Mouse (Mus musculus) T-helper 17 cell (primary cell): ENCODE data around the gene Gm11938.
"Not testable (repeated sequence)": the region's sequence is repeated elsewhere in the genome, so short reads cannot be mapped to it uniquely, and the experiment has no call there.

Experiments used
- in situ Hi-C, 2 experiments: fragments of 300-600 bp; cut with MboI, MseI; formaldehyde crosslinking; loops; 1 replicate in 1 of 2; 2 replicates in 1 of 2; pipeline ENCODE4 v1.15.1; 2025; ENCODE audit warnings: high pct_unique_total_duplicates in 2 of 2

The Gm11938 gene

DNA sequence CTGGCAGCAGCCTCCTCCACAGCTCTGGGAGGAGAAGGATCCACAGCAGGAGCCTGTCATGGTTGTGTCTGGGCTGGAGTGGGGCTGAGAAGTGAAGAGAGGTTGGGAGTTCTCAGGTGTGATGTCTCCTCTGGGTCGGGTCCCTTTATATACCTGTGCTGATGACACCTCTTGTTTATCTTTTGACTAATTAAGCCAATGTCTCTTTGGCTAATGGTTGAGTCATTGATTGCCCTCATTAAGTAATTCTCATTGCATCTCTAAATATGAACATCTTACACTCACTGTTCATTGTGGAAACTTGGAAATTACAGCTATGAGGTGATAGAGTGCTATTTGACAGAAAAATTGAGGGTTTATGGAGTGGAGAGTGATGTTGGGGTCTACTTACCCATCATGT lies at the start of gene Gm11938:
Gene Gm11938, minus strand, starts transcription at position 101 of the 400 bp plus-strand sequence.
- in situ Hi-C loops: not testable (repeated sequence)

DNA sequence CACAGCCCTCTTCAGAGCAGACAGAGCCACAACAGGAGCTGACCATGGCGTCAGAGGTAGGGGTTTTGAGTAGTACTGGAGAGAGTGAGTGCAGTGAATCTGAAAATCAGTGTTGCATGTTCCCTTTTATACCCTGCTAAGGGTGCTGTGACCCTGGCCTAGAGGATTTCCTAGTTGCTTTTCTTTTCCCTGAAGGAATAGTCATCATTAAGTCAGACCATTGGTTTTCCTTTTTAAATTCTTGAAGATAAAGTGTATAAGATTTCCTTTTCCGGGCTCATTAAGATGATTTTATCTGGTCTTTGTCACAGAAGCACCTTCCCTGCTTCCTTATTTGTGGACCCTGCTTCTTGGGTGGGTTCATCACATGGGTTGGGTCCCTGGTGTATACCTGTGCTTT lies 47.0 kb upstream of the Gm11938 start, which contains the start of gene Gm11555:
Gene Gm11555, minus strand, starts transcription at position 101 of the 400 bp plus-strand sequence.
- in situ Hi-C loops: no loop called here

DNA sequence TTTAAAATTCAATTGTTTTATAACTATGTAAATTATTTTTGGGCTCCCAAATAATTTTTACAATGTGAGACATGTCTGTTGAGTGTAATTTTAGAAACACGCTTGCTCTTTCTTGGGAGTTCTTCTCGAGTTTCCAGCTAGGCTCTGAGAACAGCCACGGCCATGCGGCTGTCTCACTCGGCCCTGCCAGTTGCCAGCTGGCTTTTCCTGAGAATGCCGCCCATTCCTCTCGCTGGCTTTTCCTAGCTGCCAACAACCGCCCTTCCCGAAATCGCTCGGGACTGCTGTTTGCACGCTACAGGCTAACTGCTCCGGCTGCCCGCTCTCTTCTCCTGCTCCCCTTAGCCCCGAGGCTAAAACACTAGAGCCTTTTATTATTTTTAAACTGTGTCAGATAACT lies 43.3 kb upstream of the Gm11938 start:
- in situ Hi-C loops: no loop called here

DNA sequence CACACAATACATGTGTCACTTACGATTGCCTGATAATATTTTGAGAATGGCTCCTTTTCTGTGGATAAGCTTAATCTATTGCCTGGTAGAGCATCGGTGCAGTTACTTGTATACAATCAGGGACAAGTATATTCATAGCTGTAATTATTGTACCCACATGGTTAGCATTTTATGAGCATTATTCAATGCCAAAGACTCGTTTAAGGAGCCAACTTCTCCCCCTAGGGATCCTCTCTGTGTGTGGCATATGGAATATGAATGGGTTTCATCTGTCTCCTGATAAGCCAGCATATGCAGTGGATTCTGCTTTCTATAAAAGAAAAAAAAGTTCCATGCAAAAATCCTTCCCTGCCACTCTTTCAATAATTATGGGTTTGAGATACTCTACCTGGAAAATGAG lies 41.2 kb upstream of the Gm11938 start:
- in situ Hi-C loops: no loop called here

DNA sequence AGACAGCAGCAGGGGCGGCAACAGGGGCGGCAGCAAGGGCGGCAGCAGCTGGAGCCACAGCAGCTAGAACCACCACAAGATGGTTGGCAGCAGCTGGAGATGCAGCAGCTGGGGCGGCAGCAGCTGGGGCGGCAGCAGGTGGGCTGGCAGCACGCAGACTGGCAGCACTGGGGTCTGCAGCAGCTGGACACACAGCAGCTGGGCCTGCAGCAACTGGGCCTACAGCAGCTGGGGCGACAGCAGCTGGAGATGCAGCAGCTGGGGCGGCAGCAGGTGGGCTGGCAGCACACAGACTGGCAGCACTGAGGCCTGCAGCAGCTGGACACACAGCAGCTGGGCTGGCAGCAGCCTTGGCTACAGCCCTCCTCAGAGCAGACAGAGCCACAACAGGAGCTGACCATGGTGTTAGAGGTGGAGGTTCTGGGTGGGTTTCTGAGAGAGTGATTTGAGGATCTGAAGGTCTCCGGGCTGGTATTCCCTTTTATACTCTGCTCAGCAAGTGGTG lies 40.6 kb upstream of the Gm11938 start, which contains the start of gene Krtap4-7:
Gene Krtap4-7, minus strand, starts transcription at position 455 of the 505 bp plus-strand sequence.
- in situ Hi-C loops: not testable (repeated sequence)

DNA sequence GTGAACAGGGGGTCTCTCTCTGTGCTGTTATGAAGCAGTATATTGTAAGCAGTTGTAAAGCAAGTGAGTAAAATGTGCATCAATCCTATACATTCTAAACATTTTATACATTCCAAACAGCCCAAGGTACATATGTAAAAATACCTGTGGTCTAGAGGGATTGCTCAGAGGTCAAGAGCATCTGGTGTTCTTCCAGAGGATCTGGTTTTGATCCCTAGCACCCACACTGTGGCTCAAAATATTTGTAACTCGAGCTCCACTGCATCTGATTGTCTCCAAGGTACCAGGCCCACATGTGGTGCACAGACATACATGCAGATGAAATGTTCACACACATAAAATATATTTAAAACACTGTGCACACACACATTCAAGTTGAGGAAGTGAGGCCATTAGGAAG lies 37.8 kb upstream of the Gm11938 start:
- in situ Hi-C loops: no loop called here

DNA sequence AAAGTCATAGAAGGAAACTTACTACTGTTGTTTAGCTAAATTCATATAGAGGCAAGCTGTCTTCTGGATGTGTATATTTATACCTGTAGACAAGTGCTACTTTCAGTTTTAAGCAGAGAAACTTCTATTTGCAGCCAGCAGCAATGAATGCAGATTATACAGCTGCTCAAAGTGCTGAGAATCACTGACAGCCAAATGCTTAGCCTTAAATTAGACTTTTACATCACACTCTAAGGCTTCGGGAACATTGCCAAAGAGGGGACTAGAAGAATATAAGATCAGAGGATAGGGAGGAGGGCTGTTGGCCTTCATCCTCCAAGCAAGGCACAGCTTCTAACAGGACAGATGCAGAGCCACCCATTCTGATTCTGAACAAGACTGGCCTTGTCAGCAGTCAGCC lies 34.0 kb upstream of the Gm11938 start:
- in situ Hi-C loops: no loop called here

DNA sequence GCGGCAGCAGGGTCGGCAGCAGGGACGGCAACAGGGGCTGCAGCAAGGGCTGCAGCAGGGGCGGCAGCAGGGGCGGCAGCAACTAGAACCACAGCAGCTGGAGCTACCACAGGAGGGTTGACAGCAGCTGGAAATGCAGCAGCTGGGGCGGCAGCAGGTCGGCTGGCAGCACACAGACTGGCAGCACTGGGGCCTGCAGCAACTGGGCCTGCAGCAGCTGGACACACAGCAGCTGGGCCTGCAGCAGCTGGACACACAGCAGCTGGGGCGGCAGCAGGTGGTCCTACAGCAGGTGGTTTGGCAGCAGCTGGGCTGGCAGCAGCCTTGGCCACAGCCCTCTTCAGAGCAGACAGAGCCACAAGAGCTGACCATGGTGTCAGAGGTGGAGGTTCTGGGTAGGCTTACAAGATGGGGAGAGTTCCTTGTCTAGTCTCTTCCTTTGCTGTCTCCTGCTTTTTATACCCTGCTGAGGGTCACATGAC lies 31.6 kb upstream of the Gm11938 start, which contains the start of gene Krtap4-2:
Gene Krtap4-2, minus strand, starts transcription at position 432 of the 482 bp plus-strand sequence.
- in situ Hi-C loops: no loop called here

DNA sequence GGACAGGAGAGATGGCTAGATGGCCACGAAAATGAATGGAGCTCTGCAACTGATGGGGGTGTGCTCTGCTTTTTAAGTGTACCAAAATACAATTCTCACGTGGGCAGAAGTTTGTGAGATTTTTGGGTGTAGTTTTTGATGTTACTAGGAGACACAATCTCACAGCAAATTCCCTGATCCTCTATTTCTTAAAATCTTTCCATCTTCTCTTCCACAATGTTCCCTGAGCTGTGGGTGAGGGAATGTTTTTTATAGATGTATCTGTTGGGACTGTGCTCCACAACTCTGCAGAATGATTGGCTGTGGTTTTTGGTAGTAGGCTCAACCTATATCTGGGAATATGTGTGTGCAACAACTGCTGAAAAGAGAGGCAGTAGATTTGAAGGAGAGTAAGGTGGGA lies 30.2 kb upstream of the Gm11938 start:
- in situ Hi-C loops: no loop called here

DNA sequence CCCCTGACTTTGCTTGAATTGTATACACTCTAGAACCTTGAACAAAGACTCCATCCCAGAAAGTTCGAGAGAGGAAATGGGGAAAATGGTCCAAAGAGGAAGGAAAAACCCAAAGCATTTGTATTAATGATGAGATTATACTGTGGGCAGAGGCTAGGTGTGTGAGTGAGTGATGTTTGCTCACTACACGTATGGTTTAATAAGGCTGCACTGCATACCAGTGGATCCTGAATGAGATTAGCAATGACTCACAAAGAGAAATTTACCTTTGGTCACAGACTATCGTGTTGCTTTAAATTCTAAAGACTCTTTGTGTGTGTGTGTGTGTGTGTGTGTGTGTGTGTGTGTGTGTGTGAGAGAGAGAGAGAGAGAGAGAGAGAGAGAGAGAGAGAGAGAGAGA lies 27.8 kb upstream of the Gm11938 start:
- in situ Hi-C loops: no loop called here

DNA sequence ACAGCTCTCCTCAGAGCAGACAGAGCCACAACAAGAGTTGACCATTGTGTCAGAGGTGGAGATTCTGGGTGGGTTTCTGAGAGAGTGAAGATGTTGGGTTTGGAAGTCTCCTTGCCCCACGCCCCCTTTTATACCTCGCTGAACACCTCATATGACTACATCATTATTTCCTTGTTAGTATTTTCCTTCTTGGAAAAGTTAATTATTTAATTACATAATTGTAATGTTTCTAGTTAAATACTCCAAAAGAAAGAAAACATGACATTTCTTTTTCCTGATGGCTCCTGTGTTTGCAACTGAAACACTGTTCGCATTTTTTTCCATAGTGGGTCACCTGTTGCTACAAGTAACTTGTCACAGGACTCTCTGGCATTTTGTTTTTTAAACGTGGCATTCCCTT lies 25.0 kb upstream of the Gm11938 start, which contains the start of gene Krtap4-1:
Gene Krtap4-1, minus strand, starts transcription at position 101 of the 400 bp plus-strand sequence.
- in situ Hi-C loops: no loop called here

DNA sequence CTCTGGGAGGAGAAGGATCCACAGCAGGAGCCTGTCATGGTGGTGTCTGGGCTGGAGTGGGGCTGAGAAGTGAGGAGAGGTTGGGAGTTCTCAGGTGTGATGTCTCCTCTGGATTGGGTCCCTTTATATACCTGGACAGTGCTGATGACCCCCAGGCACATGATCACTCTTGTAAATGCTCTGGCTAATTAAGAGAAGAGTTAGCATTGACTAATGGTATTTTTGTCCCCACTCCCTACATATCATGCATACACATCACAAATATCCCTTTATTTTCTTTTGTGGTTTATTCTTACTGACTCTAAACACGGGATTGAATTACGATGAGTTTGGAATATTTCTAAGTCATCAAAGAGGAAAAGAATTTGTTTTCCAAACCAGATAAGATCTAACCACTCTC lies 17.2 kb upstream of the Gm11938 start, which contains the start of gene Gm11562:
Gene Gm11562, minus strand, starts transcription at position 101 of the 400 bp plus-strand sequence.
- in situ Hi-C loops: no loop called here

DNA sequence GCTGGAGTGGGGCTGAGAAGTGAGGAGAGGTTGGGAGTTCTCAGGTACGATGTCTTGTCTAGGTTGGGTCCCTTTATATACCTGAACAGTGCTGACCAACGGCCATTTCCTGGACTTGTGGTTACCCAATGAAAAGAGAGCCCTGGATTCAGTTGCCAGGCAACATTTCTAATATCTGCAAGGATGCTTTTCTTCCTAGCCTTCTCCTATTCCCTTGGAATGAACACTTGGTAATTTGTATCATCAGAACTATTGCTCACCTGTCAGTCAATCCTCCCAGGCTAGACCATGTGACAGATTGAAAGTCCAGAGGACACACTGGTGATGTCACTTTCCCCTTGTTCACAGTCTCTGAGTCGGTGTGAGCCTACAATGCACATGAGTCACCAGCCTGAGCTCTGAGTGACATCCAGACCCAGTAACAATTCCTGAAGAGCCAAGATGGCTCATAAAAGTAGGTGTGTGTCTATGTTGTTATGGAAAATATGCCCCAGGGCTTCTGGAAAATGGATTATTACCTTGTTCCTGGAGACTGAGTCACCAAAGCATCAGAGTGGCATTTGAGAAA lies 11.8 kb upstream of the Gm11938 start, which contains the start of gene Krtap2-4:
Gene Krtap2-4, minus strand, starts transcription at position 51 of the 568 bp plus-strand sequence.
- in situ Hi-C loops: no loop called here

DNA sequence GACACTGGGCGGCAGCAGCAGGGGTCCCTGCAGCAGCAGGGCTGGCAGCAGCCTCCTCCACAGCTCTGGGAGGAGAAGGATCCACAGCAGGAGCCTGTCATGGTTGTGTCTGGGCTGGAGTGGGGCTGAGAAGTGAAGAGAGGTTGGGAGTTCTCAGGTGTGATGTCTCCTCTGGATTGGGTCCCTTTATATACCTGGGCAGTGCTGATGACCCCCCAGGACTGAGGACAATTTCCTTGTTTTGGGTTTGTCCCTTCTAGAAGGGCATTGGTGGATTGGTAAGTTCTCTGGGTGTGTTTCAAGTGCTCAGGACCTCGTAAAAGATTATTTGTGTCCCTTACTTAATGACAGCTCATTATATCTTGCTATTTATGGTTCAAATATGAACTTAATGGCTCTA lies 7.0 kb upstream of the Gm11938 start, which contains the start of gene Gm11937:
Gene Gm11937, minus strand, starts transcription at position 101 of the 400 bp plus-strand sequence.
- in situ Hi-C loops: not testable (repeated sequence)

DNA sequence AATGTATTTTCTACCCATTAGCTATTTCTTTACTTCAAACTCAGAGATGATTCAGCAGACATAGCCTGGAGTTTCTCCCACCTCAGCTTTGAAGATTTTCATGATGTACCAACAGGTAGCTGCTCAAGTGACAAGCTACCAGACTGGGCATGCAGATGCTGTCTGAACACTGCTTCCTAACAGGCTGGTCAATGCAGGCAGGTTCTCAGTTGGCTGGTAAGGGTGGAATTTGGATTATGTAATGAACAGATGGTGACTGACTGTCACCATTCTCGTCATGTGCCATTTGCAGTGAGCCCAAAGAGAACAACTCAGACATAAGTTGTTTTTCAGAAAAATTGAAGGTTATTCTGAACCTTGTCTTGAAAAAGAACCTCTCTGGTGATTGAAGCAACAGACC lies 6.0 kb upstream of the Gm11938 start:
- in situ Hi-C loops: no loop called here

DNA sequence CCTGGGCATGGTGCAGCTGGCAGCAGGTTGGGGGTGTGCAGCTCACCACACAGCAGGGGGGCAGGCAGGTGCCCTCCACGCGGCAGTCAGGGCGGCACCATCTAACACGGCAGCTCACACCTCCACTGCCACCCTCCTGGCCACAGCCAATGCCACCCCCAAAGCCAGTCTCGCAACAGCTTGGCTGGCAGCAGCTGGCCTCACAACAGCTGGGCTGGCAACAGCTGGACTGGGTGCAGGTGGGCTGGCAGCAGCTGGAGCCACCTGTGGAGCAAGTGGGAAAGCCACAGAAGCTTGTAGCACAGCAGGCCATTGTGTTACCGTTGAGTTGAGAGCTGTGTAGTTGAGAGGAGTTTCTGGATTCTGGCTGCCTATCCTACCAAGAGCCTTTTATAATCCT lies 5.4 kb downstream of the Gm11938 start, which contains the start of gene Krtap9-3:
Gene Krtap9-3, minus strand, starts transcription at position 364 of the 400 bp plus-strand sequence.
- in situ Hi-C loops: not testable (repeated sequence)

DNA sequence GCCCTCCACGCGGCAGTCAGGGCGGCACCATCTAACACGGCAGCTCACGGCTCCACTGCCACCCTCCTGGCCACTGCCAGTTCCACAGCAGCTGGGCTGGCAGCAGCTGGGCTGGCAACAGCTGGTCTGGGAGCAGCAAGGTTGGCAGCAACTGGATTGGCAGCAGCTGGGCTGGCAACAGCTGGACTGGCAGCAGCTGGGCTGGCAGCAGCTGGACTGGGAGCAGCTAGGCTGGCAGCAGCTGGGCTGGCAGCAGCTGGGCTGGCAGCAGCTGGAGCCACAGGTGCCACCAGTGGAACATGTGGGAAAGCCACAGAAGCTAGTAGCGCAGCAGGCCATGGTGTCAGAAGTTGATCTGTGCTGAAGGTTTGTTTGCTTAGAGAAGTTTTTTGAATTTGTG lies 12.1 kb downstream of the Gm11938 start, which contains the start of gene Krtap1-3:
Gene Krtap1-3, minus strand, starts transcription at position 359 of the 400 bp plus-strand sequence.
- in situ Hi-C loops: no loop called here

DNA sequence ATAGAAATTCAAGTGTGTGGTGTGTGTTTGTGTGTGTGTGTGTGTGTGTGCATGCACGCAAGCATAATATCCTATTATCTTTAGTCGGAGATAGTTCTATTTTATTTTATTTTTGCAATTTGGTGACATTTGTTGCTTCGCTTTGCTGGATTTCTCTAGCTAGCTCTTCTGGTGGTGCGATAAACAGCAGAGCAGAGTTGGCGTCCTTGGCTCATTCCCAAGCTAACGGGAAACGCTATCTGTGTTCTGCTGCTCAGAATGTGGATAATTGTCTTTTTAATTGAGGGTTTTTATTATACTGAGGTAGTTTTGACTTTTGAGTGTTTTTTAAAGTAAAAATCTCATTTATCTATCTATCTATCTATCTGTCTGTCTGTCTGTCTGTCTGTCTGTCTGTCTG lies 18.0 kb downstream of the Gm11938 start:
- in situ Hi-C loops: no loop called here

DNA sequence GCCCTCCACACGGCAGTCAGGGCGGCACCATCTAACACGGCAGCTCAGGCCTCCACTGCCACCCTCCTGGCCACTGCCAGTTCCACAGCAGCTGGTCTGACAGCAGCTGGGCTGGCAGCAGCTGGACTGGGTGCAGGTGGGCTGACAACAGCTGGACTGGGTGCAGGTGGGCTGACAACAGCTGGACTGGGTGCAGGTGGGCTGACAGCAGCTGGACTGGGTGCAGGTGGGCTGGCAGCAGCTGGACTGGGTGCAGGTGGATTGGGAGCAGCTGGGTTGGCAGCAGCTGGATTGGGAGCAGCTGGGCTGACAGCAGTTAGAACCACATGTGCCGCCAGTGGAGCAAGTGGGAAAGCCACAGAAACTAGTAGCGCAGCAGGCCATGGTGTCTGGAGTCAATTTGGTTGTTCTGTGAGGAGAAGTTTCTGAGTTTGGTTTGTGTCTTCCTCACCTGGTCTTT lies 19.8 kb downstream of the Gm11938 start, which contains the start of gene Krtap1-4:
Gene Krtap1-4, minus strand, starts transcription at position 410 of the 460 bp plus-strand sequence.
- in situ Hi-C loops: no loop called here

DNA sequence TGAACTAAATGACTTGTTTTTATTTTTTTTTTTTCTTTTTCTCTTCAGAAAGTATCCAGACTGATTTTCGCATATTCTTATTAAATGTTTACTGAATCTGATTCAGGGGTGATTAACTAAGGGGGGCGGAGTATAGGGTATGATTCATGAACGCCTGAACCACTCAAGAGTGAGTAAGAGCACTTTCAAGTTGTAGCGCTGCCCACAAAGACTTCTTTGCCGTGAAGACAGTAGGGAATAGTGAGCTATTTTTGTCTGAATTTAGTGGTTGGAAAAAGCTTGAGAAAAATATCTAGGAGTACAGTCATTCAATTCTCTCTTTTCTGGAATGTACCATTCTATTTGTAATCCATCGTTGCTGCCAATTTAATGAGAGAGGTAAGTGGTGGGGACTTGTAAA lies 21.5 kb downstream of the Gm11938 start:
- in situ Hi-C loops: no loop called here

DNA sequence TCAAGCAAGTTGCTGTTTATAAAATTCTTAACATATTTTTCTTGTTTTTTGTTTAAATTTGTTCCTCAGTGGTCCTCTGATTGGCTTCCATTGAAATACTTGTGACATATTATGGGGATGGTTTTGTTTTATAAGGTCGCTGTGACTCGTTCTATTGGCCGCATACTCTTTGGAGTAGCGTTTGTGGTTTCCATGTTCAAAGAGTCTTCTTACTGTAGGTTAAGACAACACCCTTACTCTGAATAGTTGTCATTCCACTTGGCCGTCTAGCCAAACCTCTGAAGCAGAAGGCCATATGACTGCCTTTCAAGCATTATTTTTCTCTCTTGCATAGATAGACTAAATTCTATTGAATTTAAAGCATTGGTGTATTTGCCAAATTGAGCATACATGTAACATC lies 22.1 kb downstream of the Gm11938 start:
- in situ Hi-C loops: no loop called here

DNA sequence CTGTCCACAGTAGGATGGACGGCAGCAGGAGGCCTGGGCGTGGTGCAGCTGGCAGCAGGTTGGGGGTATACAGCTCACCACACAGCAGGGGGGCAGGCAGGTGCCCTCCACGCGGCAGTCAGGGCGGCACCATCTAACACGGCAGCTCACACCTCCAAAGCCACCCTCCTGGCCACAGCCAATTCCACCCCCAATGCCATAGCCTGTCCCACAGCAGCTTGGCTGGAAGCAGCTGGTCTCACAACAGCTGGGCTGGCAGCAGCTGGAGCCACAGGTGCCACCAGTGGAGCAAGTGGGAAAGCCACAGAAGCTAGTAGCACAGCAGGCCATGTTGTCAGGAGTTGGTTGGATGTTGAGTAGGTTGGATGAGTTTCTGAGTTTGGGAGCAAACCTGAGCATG lies 22.5 kb downstream of the Gm11938 start, which contains the start of gene Krtap1-5:
Gene Krtap1-5, minus strand, starts transcription at position 381 of the 400 bp plus-strand sequence.
- in situ Hi-C loops: no loop called here
